ENCODE assay signal across 11 mouse cellular contexts in genomic region chr17:66761326-66762296, GRCm38 (mm10).
DNase-seq lines count a peak whose midpoint lies in the region; ATAC-seq lines count a peak whose summit lies in the region.
"Had no signal": no experiment of that assay in that cellular context is flagged by ENCODE, and none has a peak within 500 bp of the region (broad histone marks: within the 10 kb centered on the region; RNA-seq: fewer than 3 reads in every experiment).

No protein-coding gene starts in this region.

- peaks cover 33% of the 10 kb centered on the region for H3K4me1 ChIP-seq in kidney, embryonic 16.5 days (ENCODE audit: insufficient read depth, low read length)
- no peaks in the 10 kb centered on the region; the same call in 1 of the 2 replicates for H3K4me1 ChIP-seq in hindbrain, embryonic 11.5 days (replicated peaks; ENCODE audit: control insufficient read depth, insufficient read depth, low read length)
- peaks cover 13% of the 10 kb centered on the region for H3K4me1 ChIP-seq in midbrain, embryonic 15.5 days

- H3K9ac ChIP-seq in kidney, embryonic 16.5 days (replicated peaks; ENCODE audit: low read length), result 0 out of 2 replicates have a peak overlapping the region, but pooled peaks have one; percentile 2
- H3K9ac ChIP-seq in hindbrain, embryonic 11.5 days (ENCODE audit: low read depth, low read length), result no peak overlapping the region
- H3K9ac ChIP-seq in midbrain, embryonic 15.5 days, result no peak overlapping the region

- no peaks in the 10 kb centered on the region for H3K9me3 ChIP-seq in kidney, embryonic 16.5 days (ENCODE audit: low read length)
- H3K9me3 ChIP-seq in hindbrain, embryonic 11.5 days (ENCODE audit: control insufficient read depth, low read length), result no peaks in the 10 kb centered on the region
- H3K9me3 ChIP-seq in midbrain, embryonic 15.5 days, result no peaks in the 10 kb centered on the region

- H3K36me3 ChIP-seq in kidney, embryonic 16.5 days (ENCODE audit: insufficient read depth, low read length), result 0 out of 2 replicates have a peak, but pooled peaks cover 4% of the 10 kb centered on the region
- H3K36me3 ChIP-seq in hindbrain, embryonic 11.5 days (ENCODE audit: control insufficient read depth, insufficient read depth, low read length), result no peaks in the 10 kb centered on the region
- H3K36me3 ChIP-seq in midbrain, embryonic 15.5 days (replicated peaks), result no peaks in the 10 kb centered on the region

- H3K4me2 ChIP-seq in kidney, embryonic 16.5 days (replicated peaks; ENCODE audit: low read depth, low read length), result peak overlapping the region; percentile 5; the same call in 1 of the 2 replicates
- peak overlapping the region; percentile 18; the same call in 1 of the 2 replicates for H3K4me2 ChIP-seq in hindbrain, embryonic 11.5 days (replicated peaks; ENCODE audit: low read depth, low read length)
- H3K4me2 ChIP-seq in midbrain, embryonic 15.5 days, result no peak overlapping the region

- H3K4me3 ChIP-seq in kidney, embryonic 16.5 days (ENCODE audit: low read length), result no peak overlapping the region
- H3K4me3 ChIP-seq in hindbrain, embryonic 11.5 days (ENCODE audit: low read depth, low read length), result no peak overlapping the region
- no peak overlapping the region for H3K4me3 ChIP-seq in midbrain, embryonic 15.5 days

- peak overlapping the region; percentile 76 for H3K27ac ChIP-seq in kidney, embryonic 16.5 days (ENCODE audit: low read length)
- H3K27ac ChIP-seq in hindbrain, embryonic 11.5 days (ENCODE audit: low read depth, low read length), result peak overlapping the region; percentile 65
- 0 out of 2 replicates have a peak overlapping the region, but pooled peaks have one; percentile 12 for H3K27ac ChIP-seq in midbrain, embryonic 15.5 days

- WGBS in kidney, embryonic 16.5 days, result 32% methylated on average over 26 of the region's 26 CpGs
- WGBS in hindbrain, embryonic 11.5 days, result 45% methylated on average over 26 of the region's 26 CpGs
- WGBS in midbrain, embryonic 15.5 days, result 38% methylated on average over 26 of the region's 26 CpGs

- no peak for DNase-seq in kidney, postnatal 36 days
- DNase-seq in embryo, embryonic 10.5 days (ENCODE audit: low spot score), result peak; percentile 47
- DNase-seq in hindbrain, embryonic 11.5 days (ENCODE audit: low spot score), result peak; percentile 44
- no peak for DNase-seq in lung, postnatal 25 days (ENCODE audit: low spot score)
- no peak for DNase-seq in lung, postnatal 4 days
- DNase-seq in left cerebral cortex, adult 18-20 months (ENCODE audit: low spot score in 2 of 2), result no peak
- DNase-seq: heart, adult 18-20 months; kidney, adult 9 months had no signal

- ATAC-seq in kidney, embryonic 16.5 days (ENCODE audit: low FRiP score, low TSS enrichment), result peak; percentile 81
- peak; percentile 63 for ATAC-seq in hindbrain, embryonic 11.5 days (ENCODE audit: low FRiP score)
- peak; percentile 50 for ATAC-seq in midbrain, embryonic 15.5 days (replicated peaks)

- no peaks in the 10 kb centered on the region for H3K27me3 ChIP-seq in kidney, embryonic 16.5 days (ENCODE audit: insufficient read depth, low read length)
- no peaks in the 10 kb centered on the region for H3K27me3 ChIP-seq in hindbrain, embryonic 11.5 days (ENCODE audit: control insufficient read depth, insufficient read depth, low read length)
- no peaks in the 10 kb centered on the region for H3K27me3 ChIP-seq in midbrain, embryonic 15.5 days (replicated peaks)
- H3K27me3 ChIP-seq: CH12.LX had no signal

Comparison
In these comparisons a context has a peak if more than half of its experiments do, and no peak if none do; other contexts are left out.
1. H3K27ac ChIP-seq: peak in every context shown above with its lines; median percentile 76 in kidney, embryonic 16.5 days; 65 in hindbrain, embryonic 11.5 days; 12 in midbrain, embryonic 15.5 days.
2. DNase-seq: peak in embryo, embryonic 10.5 days (single experiment) and hindbrain, embryonic 11.5 days (single experiment); none in kidney, postnatal 36 days (0 of 2), lung, postnatal 25 days (single experiment), lung, postnatal 4 days (0 of 2) and left cerebral cortex, adult 18-20 months (0 of 2).
3. Peak in every context shown above with its lines, with median percentiles within 50 percentile points of each other: ATAC-seq.